Mouse (Mus musculus) testis, adult 2 months (tissue): Measurements from ENCODE around the gene Gzf1.
A peak's percentile ranks its signal among the peaks of the same experiment; 100 is the strongest.

Experiments
- CTCF ChIP-seq: fragments of 200-500 bp; IDR thresholded peaks from 2 replicates; pipeline ENCODE4 v1.5.1; 2012; ENCODE audit warnings: low read depth, mild to moderate bottlenecking, inconsistent platforms, low read length, moderate library complexity; ENCODE audit not compliant: control insufficient read depth, insufficient read depth, insufficient replicate concordance
- POLR2A ChIP-seq: fragments of 200-500 bp; IDR thresholded peaks from 2 replicates; pipeline ENCODE4 v1.6.1; 2012; ENCODE audit warnings: low read depth, mild to moderate bottlenecking, inconsistent platforms, low read length, moderate library complexity; ENCODE audit not compliant: control insufficient read depth

DNA sequence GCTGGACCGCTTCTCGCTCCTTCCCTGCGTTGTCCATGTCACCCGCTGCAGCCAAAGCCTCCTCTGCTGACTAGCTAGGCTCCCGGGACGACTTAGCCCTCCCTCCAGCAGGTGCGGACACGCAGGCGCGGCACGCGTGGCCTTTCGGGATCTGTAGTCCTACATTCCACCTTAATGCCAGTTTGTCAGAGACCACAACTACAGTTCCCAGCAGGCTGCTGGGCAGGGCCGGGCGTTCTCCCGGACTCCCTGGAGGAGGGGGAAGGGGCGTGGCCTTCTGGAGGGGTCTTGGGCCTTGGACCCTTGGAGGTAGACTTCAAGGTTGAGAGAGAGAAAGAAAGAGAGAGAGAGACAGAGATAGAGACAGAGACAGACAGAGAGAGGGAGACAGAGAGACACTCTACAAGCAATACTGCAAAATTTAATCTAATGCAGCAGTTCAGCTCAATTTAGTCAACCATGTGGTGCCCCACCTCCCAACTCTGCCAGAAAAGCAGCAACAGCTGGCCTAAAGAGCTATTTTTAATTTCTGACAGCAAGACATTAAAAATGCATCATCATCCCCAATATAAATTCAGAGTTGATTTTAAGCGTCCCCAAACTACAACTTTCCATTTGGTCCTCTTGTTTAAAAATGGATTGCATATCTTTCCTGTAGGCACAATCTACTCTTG is 51.6 kb downstream of the Gzf1 start, which contains the start of gene Napb:
- no peak for TF ChIP-seq CTCF
- TF ChIP-seq POLR2A = peak; percentile 90
